Mouse (Mus musculus): ENCODE results near the gene Nhej1.

DNA sequence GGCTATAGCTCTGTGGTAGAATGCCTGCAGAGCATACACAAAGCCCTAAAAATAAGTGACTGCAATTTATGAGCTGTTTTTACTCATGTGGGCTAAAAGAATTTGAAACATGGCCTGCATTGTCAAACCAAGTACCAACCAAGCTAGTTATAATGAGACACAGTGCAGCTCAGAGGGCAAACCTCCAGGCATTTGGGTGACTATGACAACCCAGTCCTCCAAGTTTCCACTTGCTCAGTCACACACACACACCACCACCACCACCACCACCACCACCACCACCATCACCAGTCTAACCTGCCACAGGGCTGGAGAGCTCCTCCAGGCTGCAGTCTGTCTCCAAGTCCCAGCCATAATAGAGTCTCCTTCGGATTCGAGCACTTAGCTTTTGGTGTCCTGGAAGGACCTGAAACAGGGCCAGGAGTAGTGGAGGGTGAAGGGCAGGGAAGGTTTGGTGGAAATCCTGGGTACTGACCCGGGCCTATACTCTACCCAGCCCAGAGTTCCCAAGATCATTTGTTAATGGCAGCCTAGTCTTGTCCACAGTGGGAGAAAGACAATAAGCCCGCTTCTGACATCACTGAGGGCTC, 15.7 kb upstream of the Nhej1 start:
- no peak for TF ChIP-seq CTCF (IDR thresholded peaks at IDR 0.05; ENCODE audit: borderline replicate concordance, insufficient read depth, low read depth, low read length)
- TF ChIP-seq POLR2A (IDR thresholded peaks at IDR 0.05; ENCODE audit: borderline replicate concordance, insufficient read depth, low read length) = no peak

All from cerebellum, adult 2 months (tissue).